Mouse (Mus musculus) kidney, adult 10 weeks (tissue): ENCODE data around the gene Tpi1. TPM values are rescaled to one million over a fixed set of nuclear protein-coding genes. Genes with fewer than 3 reads are reported as not detected.

ENCODE experiments used
- polyA plus RNA-seq: library from polyadenylated mRNA; stranded (reverse); fragments of 350-450 nt; fragmentation: Illumina TruSeq; extraction: RNeasy Lipid Tissue Mini Kit (QIAGEN cat#74804); gene quantifications from one replicate; pipeline ENCODE4 v1.2.3, GENCODE M21; 2014; ENCODE audit warnings: low read depth, low replicate concordance

The Tpi1 gene
- polyA plus RNA-seq: 40.9 TPM

DNA sequence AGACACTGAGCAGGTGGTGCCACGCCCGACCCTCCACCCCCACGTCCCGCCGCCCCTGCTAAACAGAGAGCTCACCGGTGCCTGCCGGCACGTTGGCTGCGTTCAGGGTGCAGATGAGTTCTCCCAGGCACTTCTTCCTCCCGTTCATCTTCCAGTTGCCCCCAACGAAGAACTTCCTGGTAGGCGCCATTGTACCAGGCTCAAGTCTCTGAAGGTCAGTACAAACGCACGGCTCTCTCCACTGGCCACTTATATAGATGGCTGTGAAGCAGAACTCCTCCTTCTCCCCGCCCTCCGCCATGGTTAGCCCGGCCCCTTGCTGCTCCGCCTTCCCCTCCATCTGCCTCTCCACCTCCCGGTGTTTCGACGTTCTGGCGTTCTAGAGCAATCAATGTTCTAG lies at the start of gene Tpi1:
Gene Tpi1 (minus strand): TSS at position 364 of the 400 bp plus-strand sequence.

DNA sequence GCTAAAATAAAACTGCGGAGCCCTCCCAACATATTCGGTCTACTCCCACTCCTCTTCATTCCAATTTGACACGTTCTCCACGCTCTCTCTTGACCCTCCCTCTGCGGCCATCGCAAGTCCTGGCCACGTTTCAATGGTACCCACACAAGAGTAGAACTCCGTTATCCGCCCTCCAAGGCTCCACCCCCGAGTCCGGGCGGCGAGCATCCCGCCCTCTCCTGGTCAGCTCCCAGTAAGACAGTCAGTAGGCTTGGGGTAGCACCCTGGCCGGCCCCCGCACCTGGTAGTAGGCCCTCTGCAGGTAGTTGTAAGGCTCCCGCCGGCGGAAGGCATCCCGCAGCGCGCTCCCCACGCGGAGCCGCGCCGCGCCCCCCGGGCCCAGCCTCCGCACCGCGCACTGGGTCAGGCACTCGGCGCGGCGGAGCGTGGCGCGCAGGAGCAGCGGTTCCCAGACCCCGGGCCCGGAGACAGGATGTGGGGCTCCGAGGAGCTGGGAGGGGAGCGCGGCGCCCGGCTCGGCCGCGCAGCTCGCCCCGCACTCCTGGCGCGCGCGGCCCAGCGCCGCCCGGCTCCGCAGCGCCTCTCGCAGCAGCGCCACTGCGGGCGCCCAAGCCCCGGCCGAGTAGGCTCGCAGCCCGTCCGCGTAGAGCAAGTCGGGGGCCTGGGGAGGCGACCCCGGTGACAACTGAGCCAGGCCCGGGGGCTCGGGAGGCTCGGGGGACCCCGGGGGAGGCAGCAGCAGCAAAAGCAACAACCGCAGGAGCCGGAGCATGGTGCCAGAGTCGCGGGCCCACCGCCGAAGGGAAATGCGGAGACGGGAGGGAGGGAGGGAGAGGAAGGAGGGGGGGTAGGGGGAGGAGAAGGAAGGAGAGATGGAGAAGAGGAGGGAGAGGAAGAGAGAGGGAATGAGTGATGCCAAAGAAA lies 43.1 kb upstream of the Tpi1 start, which contains the start of gene P3h3:
Gene P3h3 (minus strand): TSS at position 837 of the 924 bp plus-strand sequence.

DNA sequence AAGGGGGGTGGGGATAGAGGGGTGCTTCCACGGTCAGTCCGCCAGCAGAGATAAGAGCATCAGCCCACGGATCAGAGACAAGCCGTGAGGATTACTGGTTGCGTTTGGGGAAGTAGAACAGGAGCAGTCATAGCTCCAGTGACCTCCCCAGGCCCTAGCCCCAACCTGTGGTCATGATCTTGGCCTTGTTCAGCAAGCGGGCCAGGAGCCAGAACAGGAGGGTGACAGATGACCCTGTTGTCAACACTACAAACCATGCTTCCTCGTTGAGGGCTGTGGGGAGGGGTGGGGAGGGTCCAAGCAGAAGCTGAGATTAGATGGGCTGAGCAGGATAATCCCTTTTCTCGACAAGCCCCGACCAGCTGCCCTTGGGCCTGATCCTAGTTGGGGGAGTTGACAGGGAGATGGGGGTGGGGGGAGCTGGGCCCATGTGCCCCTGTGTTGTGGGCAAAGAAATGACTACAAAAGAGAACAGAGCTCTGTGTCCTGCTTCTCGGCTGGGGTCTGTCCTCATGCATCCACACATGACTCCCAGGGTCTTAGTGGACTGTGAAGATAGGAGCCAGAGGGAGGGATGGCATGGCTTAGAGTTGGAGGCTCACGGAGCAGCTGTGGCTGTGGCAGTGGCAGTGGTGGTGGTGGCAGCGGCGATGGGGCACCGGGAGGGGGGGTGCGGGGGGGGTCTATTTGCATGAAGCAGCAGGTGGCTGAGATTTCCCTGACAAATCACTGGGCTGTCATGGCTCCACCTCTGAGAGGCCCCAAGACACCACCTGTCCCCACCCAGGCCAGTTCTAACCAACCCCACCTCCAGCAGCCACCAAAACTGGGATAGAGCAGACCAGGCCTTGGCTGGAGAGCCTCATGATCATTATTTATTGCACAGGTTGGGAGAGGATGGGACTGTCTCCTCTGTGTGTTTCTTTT lies 26.4 kb upstream of the Tpi1 start, which contains the start of gene Gnb3:
Gene Gnb3 (minus strand): TSS at position 35 of the 927 bp plus-strand sequence.

GRCm38 (mm10) chr6:124828868-124829798 lies 15.0 kb upstream of the Tpi1 start, which contains the start of the genes Usp5 and Cdca3:
Usp5 (minus strand) TSS chr6:124829484.
Cdca3 (plus strand) TSS chr6:124829547.

GRCm38 (mm10) chr6:124808358-124809012 lies 5.6 kb downstream of the Tpi1 start, which contains the start of gene Spsb2:
Spsb2 (plus strand) TSS chr6:124808661.

GRCm38 (mm10) chr6:124779222-124779983 lies 34.7 kb downstream of the Tpi1 start, which contains the start of gene Lrrc23:
Lrrc23 (minus strand) TSS chr6:124779727.

DNA sequence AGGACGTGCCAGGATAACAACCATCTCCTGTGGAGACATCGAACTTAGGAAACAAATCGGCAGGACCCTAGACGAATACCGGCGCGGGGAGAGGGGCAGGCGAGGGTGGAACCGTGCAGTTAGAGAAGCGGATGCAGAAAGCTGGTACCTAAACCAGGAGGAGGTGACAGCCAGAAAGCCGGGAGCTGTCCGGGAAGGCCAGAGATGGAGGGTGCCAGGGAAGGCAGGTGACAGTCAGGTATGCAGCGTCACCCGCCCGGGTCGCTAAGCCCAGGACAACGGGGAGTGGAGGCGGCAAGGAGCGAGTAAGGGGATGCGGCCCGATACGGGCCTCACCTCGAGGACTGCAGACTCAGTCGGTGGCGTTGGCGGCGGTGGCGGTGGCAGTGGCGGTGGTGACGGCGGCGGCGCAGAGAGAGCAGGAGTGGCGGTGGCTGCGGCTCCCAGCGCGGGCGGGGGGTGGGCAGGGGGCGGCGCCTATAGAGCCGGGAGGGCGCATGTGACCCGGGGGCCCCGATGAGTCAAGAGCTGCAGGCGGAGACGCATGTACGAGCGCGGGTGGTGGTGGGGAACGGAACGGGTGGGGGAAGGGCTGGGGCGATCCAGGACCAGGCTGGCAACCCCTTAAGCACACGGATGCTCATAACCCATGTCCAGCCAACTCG lies 44.9 kb downstream of the Tpi1 start, which contains the start of gene Eno2:
Gene Eno2 (minus strand): TSS at position 573 of the 665 bp plus-strand sequence.

Other genes with a start within 250 kb of the Tpi1 start
- not detected for gene C1rb, start 244.0 kb downstream of the Tpi1 start, polyA plus RNA-seq
- gene C1s2, start 178.2 kb downstream of the Tpi1 start, polyA plus RNA-seq: 0.20 TPM
- 51.6 TPM for gene Lpcat3, start 151.3 kb downstream of the Tpi1 start, polyA plus RNA-seq
- gene Emg1, start 102.1 kb downstream of the Tpi1 start, polyA plus RNA-seq: 19.5 TPM
- gene Phb2, start 102.0 kb downstream of the Tpi1 start, polyA plus RNA-seq: 27.3 TPM
- gene Ptpn6, start 75.6 kb downstream of the Tpi1 start, polyA plus RNA-seq: 1.1 TPM
- gene Grcc10, start 72.9 kb downstream of the Tpi1 start, polyA plus RNA-seq: 2.9 TPM
- not detected for gene Gm45234, start 58.3 kb downstream of the Tpi1 start, polyA plus RNA-seq
- 1.1 TPM for gene Atn1, start 57.8 kb downstream of the Tpi1 start, polyA plus RNA-seq
- not detected for gene Eno2, start 44.6 kb downstream of the Tpi1 start, polyA plus RNA-seq
- gene Lrrc23, start 34.6 kb downstream of the Tpi1 start, polyA plus RNA-seq: not detected
- 0.36 TPM for gene Spsb2, start 5.6 kb downstream of the Tpi1 start, polyA plus RNA-seq
- gene Usp5, start 15.2 kb upstream of the Tpi1 start, polyA plus RNA-seq: 17.3 TPM
- 0.69 TPM for gene Cdca3, start 15.3 kb upstream of the Tpi1 start, polyA plus RNA-seq
- gene Gnb3, start 26.0 kb upstream of the Tpi1 start, polyA plus RNA-seq: not detected
- not detected for gene P3h3, start 43.5 kb upstream of the Tpi1 start, polyA plus RNA-seq
- not detected for gene Gpr162, start 49.7 kb upstream of the Tpi1 start, polyA plus RNA-seq
- gene Cd4, start 73.9 kb upstream of the Tpi1 start, polyA plus RNA-seq: 0.36 TPM
- gene Lag3, start 97.4 kb upstream of the Tpi1 start, polyA plus RNA-seq: not detected
- gene Ptms, start 105.8 kb upstream of the Tpi1 start, polyA plus RNA-seq: 287 TPM
- gene Mlf2, start 117.1 kb upstream of the Tpi1 start, polyA plus RNA-seq: 11.8 TPM
- gene Cops7a, start 151.2 kb upstream of the Tpi1 start, polyA plus RNA-seq: 21.7 TPM
- gene Pianp, start 182.4 kb upstream of the Tpi1 start, polyA plus RNA-seq: not detected
- 12.1 TPM for gene Zfp384, start 194.8 kb upstream of the Tpi1 start, polyA plus RNA-seq
- gene Ing4, start 225.5 kb upstream of the Tpi1 start, polyA plus RNA-seq: 8.7 TPM
- gene Acrbp, start 235.4 kb upstream of the Tpi1 start, polyA plus RNA-seq: 0.53 TPM